Mouse (Mus musculus): Measurements from ENCODE around the gene D030056L22Rik. TPM values are rescaled to one million over a fixed set of nuclear protein-coding genes. Genes with fewer than 3 reads are reported as not detected.
A peak's percentile ranks its signal among the peaks of the same experiment; 100 is the strongest.

Gene D030056L22Rik
- polyA plus RNA-seq (2012; rRNA removed): 32.7 TPM in 2 replicates

DNA sequence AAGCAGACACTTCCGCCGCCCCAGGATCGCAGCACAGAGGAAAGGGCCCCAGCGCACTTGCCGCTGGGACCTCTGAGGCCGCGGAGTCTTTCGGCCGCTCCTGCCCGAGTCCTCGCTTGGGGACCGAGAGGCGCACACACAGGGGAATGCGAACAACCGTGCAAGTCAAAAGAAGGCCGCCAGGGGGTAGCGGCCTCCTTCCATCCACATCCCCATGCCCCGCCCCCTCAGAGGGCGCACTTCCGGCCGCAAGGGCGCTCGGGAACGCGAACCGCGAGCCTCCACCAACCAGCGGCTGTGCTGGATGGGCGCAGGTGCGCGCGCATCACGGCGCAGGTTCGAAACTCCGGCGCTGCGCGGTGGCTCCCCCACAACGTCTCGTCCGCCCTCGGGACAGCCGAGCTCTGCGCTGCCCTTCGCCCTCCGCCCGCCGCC is at the start of gene D030056L22Rik:
TSS of gene D030056L22Rik (plus strand) at position 328 of the 435 bp plus-strand sequence.
- DNase-seq (ENCODE audit: extremely low spot score in 1 of 2, low spot score in 1 of 2): peak; percentile 94 to 99

DNA sequence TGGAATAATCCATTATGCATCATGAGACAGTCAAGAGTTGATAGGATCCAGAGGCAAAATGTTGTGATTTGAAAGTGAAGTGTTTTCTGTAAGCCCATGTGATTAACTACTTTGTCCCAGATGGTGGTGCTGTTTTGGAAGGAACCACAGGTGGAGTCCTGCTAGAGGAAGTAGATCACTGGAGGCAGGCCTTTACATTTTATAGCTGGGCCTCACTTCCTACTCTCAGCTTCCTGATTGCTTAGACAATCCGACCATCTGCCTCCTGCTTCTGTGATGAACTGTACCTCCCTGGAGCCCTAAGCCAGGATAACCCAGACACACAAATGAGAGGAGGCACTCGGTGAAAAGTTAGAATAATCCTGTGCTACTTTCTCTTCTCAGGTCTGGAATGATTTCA is 49.1 kb upstream of the D030056L22Rik start:
- DNase-seq (ENCODE audit: extremely low spot score in 1 of 2, low spot score in 1 of 2): no peak

DNA sequence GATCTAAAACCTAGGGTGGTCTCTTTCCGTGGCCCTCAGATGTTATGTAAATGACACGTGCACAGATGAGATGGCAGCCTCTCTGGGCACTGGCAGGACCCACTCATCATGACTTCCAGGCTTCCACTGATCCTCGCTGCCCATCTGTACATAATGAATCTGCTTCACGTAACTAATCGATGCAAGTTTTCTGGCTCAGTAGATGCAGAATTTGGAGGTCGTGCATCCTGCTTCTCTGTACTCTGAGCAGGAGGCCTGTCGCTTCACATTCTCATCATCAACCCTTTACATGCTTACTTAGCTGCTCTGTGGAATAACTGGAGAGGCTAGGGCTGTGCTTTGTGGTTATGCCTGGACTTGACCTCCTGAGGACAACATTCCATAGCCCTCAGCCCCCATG is 46.0 kb upstream of the D030056L22Rik start:
- no peak for DNase-seq (ENCODE audit: extremely low spot score in 1 of 2, low spot score in 1 of 2)

GRCm38 (mm10) chr19:18669551-18669950 is 43.4 kb upstream of the D030056L22Rik start:
- DNase-seq (ENCODE audit: extremely low spot score in 1 of 2, low spot score in 1 of 2): no peak

DNA sequence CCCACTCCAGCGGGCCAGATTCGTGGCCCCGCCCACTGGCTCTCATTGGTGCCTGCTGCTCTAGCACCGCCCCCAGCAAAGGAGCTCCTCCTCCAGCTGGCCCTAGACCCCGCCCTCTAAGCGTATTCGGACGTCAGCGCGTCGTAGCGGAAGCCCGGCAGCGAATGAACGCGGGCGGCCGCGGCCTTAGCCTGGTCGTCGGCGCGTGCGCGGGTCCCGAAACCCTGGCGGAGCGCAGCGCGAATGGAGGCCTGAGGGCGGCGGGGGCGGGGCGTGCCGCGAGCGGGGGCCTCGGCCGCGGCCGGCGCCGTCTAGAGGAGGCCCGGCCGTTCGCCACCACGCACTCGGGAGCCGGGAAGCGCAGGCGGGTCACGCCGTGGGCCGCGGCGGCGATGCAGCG is 42.4 kb upstream of the D030056L22Rik start, which contains the start of gene Carnmt1:
TSS of gene Carnmt1 (plus strand) at position 157 of the 400 bp plus-strand sequence.
- DNase-seq (ENCODE audit: extremely low spot score in 1 of 2, low spot score in 1 of 2): peak; percentile 96 to 98

GRCm38 (mm10) chr19:18671056-18671741 is 41.8 kb upstream of the D030056L22Rik start:
- DNase-seq (ENCODE audit: extremely low spot score in 1 of 2, low spot score in 1 of 2): peak in 1 of 2 experiments; percentile 48

DNA sequence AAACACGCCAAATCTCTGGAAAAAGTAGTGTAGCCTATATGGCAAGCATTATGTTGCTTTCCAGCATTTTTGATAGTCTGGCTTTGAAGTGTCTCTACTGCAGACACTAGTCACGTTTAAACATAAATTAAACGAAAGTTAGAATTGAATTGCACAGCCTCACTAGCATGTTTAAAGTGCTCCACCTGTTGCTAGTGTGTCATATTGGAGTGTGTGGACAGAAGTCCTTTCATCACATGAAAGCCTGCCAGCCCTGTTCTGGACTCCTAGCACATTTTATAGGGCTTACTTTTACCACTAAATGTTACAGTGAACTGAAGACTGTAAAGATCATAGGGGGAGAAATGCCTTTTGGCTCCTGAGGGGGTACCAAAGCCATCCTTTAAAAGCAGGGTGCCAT is 40.5 kb upstream of the D030056L22Rik start:
- no peak for DNase-seq (ENCODE audit: extremely low spot score in 1 of 2, low spot score in 1 of 2)

- DNase-seq (ENCODE audit: extremely low spot score in 1 of 2, low spot score in 1 of 2): no peak
Observed at GRCm38 (mm10) chr19:18673116-18673515, 39.9 kb upstream of the D030056L22Rik start.

DNA sequence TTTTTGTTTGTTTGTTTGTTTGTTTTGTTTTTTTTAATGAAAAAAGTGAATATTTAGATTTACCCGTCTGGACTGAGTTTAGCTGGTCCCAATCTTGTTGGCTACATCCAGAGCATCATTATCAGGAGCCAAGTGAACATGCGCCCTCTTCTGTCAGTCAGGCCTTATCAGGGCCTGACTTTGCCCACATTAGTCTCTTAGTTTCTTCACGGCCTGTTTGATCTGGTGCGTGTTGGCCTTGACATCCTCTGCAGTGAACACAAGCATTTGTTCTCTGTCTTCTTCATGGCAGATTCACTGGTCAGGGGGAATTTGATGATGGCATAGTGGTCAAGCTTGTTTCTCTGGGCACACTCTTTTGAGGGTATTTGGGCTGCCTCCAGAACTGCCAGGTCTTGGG is 30.9 kb upstream of the D030056L22Rik start:
- no peak for DNase-seq (ENCODE audit: extremely low spot score in 1 of 2, low spot score in 1 of 2)

DNA sequence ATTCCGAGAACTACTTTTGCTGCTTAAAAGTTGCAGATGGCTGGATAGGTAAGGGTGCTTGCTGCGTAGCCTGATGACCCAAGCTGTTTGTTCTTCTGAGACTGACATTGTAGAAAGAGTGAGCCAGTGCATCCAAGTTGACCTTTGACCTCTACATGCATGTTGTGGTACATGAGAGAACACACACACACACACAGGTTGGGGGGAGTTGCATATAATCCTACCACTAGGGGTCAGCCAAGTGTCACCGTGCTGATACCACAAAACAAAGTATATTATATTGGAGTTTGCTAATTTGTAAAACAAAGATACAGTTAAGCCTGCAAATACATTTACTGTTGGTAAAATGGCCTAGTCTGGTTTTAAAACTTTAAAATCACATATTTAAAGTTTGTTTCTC is 25.4 kb upstream of the D030056L22Rik start:
- DNase-seq (ENCODE audit: extremely low spot score in 1 of 2, low spot score in 1 of 2): peak in 1 of 2 experiments; percentile 55

GRCm38 (mm10) chr19:18692176-18692575 is 20.8 kb upstream of the D030056L22Rik start:
- no peak for DNase-seq (ENCODE audit: extremely low spot score in 1 of 2, low spot score in 1 of 2)

DNA sequence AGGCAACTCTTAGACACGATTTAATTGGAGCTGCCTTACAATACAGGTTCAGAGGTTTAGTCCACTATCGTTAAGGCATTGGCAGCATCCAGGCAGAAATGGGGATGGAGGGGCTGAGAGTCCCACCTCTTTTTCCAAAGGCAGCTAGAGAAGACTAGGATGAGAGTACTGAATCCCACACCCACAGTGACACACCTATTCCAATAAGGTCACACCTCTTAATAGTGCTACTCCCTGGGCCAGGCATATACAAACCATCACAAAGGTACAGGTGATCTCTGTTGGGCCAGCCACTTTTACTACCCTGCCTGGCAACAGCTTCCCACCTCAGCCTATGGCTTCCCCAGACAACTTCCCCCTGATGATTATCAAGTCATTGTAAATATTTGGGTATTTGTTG is 20.2 kb upstream of the D030056L22Rik start:
- no peak for DNase-seq (ENCODE audit: extremely low spot score in 1 of 2, low spot score in 1 of 2)

- DNase-seq (ENCODE audit: extremely low spot score in 1 of 2, low spot score in 1 of 2): no peak
Observed at GRCm38 (mm10) chr19:18695116-18695515, 17.9 kb upstream of the D030056L22Rik start.

- no peak for DNase-seq (ENCODE audit: extremely low spot score in 1 of 2, low spot score in 1 of 2)
Observed at GRCm38 (mm10) chr19:18695552-18695951, 17.4 kb upstream of the D030056L22Rik start.

GRCm38 (mm10) chr19:18708101-18708500 is 4.9 kb upstream of the D030056L22Rik start:
- DNase-seq (ENCODE audit: extremely low spot score in 1 of 2, low spot score in 1 of 2): no peak

GRCm38 (mm10) chr19:18710903-18711302 is 2.1 kb upstream of the D030056L22Rik start:
- no peak for DNase-seq (ENCODE audit: extremely low spot score in 1 of 2, low spot score in 1 of 2)

GRCm38 (mm10) chr19:18711589-18711988 is 1.4 kb upstream of the D030056L22Rik start:
- no peak for DNase-seq (ENCODE audit: extremely low spot score in 1 of 2, low spot score in 1 of 2)

- DNase-seq (ENCODE audit: extremely low spot score in 1 of 2, low spot score in 1 of 2): no peak
Observed at GRCm38 (mm10) chr19:18712153-18712865, 684 bp upstream of the D030056L22Rik start.

DNA sequence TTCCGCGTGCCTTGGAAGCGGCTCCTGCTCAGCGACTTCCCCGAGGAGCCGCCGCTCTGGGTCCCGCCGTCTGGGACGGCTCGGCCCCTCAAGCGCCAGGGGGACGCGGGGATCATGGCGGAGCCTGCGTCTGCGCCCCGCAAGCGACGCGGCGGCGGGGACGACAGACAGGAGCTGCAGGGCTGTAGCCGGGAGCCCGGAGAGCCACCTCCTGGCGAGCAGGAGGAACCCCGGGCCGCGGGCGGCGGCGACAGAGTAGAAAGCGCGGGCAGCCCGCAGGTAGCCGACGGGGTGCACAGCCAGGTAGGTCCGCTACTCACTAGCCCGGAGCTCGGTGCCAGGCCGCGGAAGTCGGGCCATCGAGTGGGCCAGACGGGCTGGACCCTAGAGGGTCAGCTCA is 364 bp downstream of the D030056L22Rik start:
- DNase-seq (ENCODE audit: extremely low spot score in 1 of 2, low spot score in 1 of 2): peak in 1 of 2 experiments; percentile 55

DNA sequence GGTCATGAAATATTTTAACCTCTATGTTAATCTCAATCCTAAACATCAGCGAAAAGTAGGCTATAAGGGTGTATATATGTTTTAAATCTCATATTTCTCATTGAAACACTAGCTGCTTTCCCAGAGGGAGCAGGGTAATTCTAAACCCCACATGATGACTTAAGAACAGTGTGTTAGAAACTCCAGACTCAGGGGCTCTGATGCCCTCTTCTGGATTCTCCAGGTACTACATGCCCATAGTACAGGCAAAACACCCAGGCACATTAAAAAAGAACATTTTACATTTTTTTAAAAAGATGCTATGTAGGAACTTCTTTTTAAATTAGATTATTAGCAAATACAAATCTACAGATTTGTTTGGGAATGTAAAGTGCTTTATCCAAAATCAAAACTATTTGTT is 3.4 kb downstream of the D030056L22Rik start:
- DNase-seq (ENCODE audit: extremely low spot score in 1 of 2, low spot score in 1 of 2): peak; percentile 54 to 91

DNA sequence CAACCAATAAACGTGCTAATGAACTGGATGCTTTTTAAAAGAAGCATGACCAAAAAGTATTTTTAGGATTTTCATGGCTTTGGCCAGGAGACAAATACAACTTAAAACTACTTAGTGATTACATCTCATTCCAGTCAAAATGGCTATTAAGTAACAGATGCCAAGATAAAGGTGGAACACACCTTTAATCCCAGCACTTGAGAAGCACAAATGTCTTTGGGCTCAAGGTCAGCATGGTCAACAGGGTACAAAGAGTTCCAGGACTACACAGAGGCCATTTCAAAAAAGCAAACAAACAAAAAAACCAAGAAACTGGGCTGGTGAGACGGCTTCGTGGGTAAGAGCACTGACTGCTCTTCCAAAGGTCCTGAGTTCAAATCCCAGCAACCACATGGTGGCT is 7.3 kb downstream of the D030056L22Rik start:
- no peak for DNase-seq (ENCODE audit: extremely low spot score in 1 of 2, low spot score in 1 of 2)

GRCm38 (mm10) chr19:18725186-18725585 is 12.2 kb downstream of the D030056L22Rik start:
- no peak for DNase-seq (ENCODE audit: extremely low spot score in 1 of 2, low spot score in 1 of 2)

All from frontal cortex, adult 2 months (tissue).